Mouse (Mus musculus) ES-E14 (cell line): Measurements from ENCODE around the gene Zfp719.

Source experiments
- CHD2 ChIP-seq: IDR thresholded peaks from 2 replicates; pipeline ENCODE4 v1.6.1; 2014; ENCODE audit warnings: mild to moderate bottlenecking, low read depth, low read length, inconsistent platforms
- HCFC1 ChIP-seq: IDR thresholded peaks from 2 replicates; pipeline ENCODE4 v1.6.1; 2012; ENCODE audit warnings: low read length, inconsistent platforms, borderline replicate concordance; ENCODE audit not compliant: insufficient read depth
- MAFK ChIP-seq: IDR thresholded peaks from 2 replicates; pipeline ENCODE4 v1.6.1; 2014; ENCODE audit warnings: mild to moderate bottlenecking, low read depth, low read length, inconsistent platforms; ENCODE audit not compliant: insufficient read depth
- ZC3H11A ChIP-seq: IDR thresholded peaks from 2 replicates; pipeline ENCODE4 v1.6.1; 2012; ENCODE audit warnings: low read depth, mild to moderate bottlenecking, inconsistent platforms, low read length, borderline replicate concordance
- ZNF384 ChIP-seq: IDR thresholded peaks from 2 replicates; pipeline ENCODE4 v1.6.1; 2012; ENCODE audit warnings: low read depth, low read length, inconsistent platforms

DNA sequence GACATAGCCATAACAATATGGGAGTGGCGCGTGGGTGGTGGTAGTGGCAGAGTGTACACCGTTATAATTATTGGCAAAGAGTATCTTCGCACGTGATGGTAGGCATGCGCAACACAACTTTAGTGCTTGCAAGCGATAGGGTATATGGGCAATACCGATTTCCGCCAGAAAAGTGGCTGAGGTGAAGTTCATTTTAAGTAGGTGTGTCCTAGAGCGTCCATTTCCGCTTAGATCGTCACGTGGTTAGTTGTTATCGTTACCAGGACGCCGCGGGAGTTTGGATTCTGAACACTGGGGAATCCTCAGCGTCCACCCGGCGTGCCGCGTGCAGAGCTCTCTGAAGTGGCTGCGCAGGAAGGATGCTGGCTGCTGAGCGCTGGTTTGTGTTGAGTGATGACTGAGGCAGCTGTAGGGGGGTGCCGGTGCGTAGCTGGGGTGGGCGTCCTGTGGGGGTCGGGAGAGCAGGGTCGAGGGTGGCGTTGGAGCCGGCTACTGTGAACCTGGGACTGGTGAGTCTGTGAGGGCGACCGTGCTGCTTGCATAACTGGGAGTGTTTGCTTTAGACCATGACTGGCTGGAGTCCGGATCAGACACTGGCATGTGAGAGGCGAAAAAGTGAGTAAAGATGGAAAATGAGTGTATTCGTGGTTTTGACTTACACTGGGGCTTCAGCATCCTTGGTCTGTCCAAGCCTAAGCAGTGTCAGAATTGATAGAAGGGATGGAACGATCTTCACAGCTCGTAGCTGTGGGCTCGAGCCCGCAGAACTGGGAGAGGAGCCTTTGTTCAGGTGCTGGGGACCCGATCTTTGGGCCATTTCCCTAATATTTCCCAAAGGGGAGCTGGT, 27.7 kb downstream of the Zfp719 start, which contains the start of gene Zfp819:
- TF ChIP-seq CHD2, result no peak
- no peak for TF ChIP-seq ZC3H11A
- TF ChIP-seq ZNF384, result no peak
- TF ChIP-seq HCFC1, result no peak
- TF ChIP-seq MAFK, result no peak
